Mouse (Mus musculus): ENCODE measurements around the gene Slc2a8. TPM values are rescaled to one million over a fixed set of nuclear protein-coding genes. Genes with fewer than 3 reads are reported as not detected.

The Slc2a8 gene
- polyA plus RNA-seq (2015; fragmentation: Nextera tagmentation; extraction: Ambion mirVana) = 9.2 and 11.3 TPM in 2 replicates

DNA sequence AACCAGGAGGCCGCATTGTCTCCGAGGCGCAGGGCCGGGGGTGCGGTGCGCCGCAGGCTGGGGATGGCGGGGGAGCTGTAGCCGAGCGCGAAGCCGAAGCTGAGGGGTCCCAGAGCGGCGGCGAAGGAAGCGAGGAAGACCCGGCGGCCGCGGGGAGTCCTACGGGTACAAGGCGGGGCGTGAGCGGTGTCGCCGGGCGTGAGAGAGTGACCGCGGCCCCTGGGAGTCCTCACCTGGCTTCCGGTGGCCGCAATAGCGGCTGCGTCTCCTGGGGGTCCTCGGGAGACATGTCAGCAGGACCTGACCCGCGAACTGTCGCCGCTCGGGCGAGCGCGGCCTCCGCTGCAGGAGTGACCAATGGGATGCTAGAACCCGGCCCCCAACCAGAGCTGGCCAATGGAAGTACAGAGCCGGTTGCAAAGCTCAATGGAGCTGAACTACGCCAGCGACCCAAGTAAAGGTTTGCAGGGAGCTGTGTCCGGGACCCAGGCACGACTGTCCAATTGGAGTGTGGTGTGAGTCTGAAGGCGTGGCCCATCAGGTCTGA, at the start of gene Slc2a8:
Gene Slc2a8 (minus strand): TSS at position 359 of the 547 bp plus-strand sequence.

DNA sequence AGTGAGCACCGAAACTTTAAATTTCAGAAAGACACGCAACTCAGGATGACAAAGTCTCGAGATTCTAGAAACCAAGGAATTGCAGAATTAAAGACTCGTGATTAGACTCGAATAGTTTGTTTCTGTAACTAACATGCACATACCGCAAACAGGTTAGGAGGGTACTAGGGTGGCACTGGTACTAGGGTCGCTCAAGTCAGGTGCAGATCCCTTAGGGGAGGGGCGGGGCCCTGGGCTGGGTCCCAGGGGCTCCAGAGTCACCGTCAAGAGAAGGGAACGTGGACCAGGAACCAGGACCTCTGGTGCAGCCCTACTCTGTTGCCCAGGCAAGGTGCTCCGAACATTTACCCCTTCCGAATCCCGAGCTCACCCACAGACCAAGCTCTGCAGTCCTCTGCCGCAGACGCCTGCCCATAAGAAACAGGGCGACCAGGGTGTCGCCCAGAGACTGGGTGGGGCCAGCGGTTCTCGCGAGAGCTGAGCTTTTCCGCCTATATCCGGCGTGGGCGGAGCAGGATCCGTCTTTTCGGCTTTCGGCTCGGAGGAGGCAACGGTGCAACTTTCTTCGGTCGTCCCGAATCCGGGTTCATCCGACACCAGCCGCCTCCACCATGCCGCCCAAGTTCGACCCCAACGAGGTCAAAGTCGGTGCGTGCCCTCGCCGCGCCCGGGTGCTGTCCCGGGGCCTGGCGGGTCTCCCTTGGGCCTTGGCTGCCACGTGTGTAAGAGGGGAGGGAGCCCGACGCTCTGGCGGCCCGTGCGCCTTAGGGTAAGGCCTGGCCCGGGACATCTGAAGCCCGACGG, 20.5 kb downstream of the Slc2a8 start, which contains the start of the genes Rpl12 and Lrsam1:
Gene Rpl12 (plus strand): TSS at position 368 of the 804 bp plus-strand sequence.
Gene Lrsam1 (minus strand): TSS at position 423 of the 804 bp plus-strand sequence.

Other genes with a start within 250 kb of the Slc2a8 start
- 0.28 TPM in 1 of 2 replicates, not detected in the other for gene 6330409D20Rik, start 241.1 kb downstream of the Slc2a8 start, polyA plus RNA-seq (2015; fragmentation: Nextera tagmentation; extraction: Ambion mirVana)
- 25.0 and 32.8 TPM in 2 replicates for gene Tor2a, start 224.8 kb downstream of the Slc2a8 start, polyA plus RNA-seq (2015; fragmentation: Nextera tagmentation; extraction: Ambion mirVana)
- 0.13 and 0.16 TPM in 2 replicates for gene Ttc16, start 206.4 kb downstream of the Slc2a8 start, polyA plus RNA-seq (2015; fragmentation: Nextera tagmentation; extraction: Ambion mirVana)
- 1.8 TPM in 2 replicates for gene Ptrh1, start 206.3 kb downstream of the Slc2a8 start, polyA plus RNA-seq (2015; fragmentation: Nextera tagmentation; extraction: Ambion mirVana)
- 0.46 TPM in 1 of 2 replicates, not detected in the other for gene Cfap157, start 197.7 kb downstream of the Slc2a8 start, polyA plus RNA-seq (2015; fragmentation: Nextera tagmentation; extraction: Ambion mirVana)
- 5.3 and 5.5 TPM in 2 replicates for gene Stxbp1, start 134.8 kb downstream of the Slc2a8 start, polyA plus RNA-seq (2015; fragmentation: Nextera tagmentation; extraction: Ambion mirVana)
- gene Fam129b, start 106.0 kb downstream of the Slc2a8 start, polyA plus RNA-seq (2015; fragmentation: Nextera tagmentation; extraction: Ambion mirVana) = 13.5 and 17.2 TPM in 2 replicates
- gene Rpl12, start 20.5 kb downstream of the Slc2a8 start, polyA plus RNA-seq (2015; fragmentation: Nextera tagmentation; extraction: Ambion mirVana) = 83.4 and 90.5 TPM in 2 replicates
- gene Lrsam1, start 20.5 kb downstream of the Slc2a8 start, polyA plus RNA-seq (2015; fragmentation: Nextera tagmentation; extraction: Ambion mirVana) = 5.9 and 6.7 TPM in 2 replicates
- 2.2 and 3.1 TPM in 2 replicates for gene Garnl3, start 149.6 kb upstream of the Slc2a8 start, polyA plus RNA-seq (2015; fragmentation: Nextera tagmentation; extraction: Ambion mirVana)
- 130 and 158 TPM in 2 replicates for gene Angptl2, start 234.0 kb upstream of the Slc2a8 start, polyA plus RNA-seq (2015; fragmentation: Nextera tagmentation; extraction: Ambion mirVana)